Mouse (Mus musculus) thymus, postnatal 14 days (tissue): ENCODE data around the gene Pard3.

Experiments used
- DNase-seq: peaks from one replicate; pipeline ENCODE4 v3.0.0; 2021

Pard3 gene

GRCm38 (mm10) chr8:127570527-127570926, 506.8 kb downstream of the Pard3 start:
- no peak for DNase-seq

GRCm38 (mm10) chr8:127572493-127572892, 508.8 kb downstream of the Pard3 start:
- DNase-seq = no peak

GRCm38 (mm10) chr8:127576657-127577056, 513.0 kb downstream of the Pard3 start:
- no peak for DNase-seq

- no peak for DNase-seq
These were observed 514.0 kb downstream of the Pard3 start for GRCm38 (mm10) chr8:127577656-127578055.

DNA sequence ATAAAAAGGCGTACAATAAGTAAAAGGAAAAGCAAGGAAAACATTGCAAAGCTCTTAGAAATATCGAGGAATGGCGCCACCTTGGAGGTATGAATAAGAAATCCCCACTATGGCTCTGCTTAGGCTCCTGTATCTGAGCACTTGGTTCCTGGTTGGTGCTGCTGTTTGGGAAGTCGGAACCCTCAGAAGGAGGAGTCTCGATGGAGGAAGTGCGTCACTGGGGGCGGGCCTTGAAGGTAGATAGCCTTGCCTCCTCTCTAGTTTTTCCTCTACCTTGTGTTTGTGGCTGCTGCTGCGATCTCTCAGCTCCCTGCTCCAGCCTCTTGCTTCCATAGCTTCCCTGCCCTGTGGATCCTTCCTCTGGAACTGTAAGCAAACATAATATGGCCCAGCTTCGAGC, 515.7 kb downstream of the Pard3 start:
- no peak for DNase-seq

- DNase-seq = no peak
These were observed 519.7 kb downstream of the Pard3 start for GRCm38 (mm10) chr8:127583429-127583828.

DNA sequence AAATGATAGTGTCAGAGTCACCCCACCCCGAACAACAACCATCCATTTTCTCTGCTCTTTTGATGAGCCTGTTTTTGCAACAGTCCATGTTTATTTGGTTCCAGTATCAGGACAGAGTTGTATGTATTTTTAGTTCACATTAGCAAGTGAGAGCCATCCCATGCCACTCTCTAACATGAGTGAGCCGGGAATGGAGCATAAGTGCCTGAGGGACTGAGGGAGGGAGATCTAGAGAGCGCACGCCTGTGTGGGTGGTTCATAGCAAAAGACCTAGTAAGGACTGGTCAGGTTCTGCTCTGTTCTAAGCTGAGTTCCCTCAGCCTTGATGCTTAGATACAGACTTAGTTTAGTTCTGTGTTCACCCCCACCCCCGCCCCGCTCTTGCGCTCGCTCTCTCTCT, 521.9 kb downstream of the Pard3 start:
- no peak for DNase-seq

DNA sequence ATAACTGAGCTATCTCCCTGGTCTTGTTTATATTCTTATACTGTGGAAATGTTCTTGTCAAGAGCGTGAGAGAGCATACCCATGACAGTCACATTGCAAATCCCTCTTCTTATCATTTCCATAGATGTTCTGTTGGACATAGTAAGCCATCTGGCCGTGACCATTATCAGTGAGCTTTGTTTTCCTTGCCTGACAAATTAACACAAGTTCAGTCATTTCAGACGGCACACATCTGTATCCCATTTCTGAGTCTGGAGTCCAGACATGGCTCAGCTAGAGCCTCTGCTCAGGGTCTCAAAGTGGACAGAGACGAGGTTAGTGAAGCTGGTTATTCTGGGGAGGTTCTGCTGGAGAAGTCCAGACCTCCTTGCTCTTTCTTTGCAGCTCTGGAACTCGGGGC, 523.0 kb downstream of the Pard3 start:
- DNase-seq = no peak

GRCm38 (mm10) chr8:127588313-127588712, 524.6 kb downstream of the Pard3 start:
- peak; percentile 77 for DNase-seq

GRCm38 (mm10) chr8:127589291-127589690, 525.6 kb downstream of the Pard3 start:
- peak; percentile 79 for DNase-seq

- no peak for DNase-seq
These were observed 527.0 kb downstream of the Pard3 start for GRCm38 (mm10) chr8:127590674-127591186.

DNA sequence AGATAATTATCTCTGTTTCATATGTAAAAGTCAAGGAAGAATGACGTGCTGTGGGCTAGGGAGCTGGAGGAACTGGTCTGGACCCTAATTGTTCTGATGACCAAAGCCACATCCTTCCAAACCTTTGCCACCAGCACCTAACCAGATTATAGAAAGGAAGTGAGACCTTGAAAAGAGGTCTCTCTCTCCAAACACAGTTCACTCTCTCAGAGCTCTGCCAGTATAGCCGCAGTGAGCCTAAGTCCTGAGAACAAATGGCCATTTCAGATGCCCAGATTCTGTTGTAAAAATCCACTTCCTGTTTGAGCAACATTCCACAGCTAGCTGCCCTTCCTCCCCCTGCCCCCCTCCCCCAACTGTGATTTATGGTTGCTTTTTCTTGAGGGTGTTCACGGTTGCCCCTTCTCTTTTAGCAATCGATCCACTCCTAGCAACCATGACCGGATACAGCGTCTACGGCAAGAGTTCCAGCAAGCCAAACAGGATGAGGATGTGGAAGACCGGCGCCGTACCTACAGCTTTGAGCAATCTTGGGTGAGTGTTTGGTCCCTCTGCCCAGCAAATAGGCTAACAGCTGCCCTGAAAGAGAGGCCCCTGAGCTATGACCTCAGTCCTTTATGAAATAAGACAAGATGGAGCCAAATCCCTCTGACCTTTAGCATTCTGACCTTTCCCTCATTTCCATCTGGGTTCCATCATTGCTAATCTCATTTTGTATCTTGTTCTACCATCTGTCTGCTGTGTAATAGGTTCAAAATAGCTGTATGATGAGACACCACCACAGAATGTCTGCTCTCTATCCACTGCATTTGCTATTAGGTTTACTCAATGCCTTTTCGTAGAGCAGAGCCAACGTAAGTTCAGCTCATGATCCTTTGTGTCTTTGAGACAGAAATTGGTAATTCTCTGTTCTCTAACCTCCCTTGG, 529.2 kb downstream of the Pard3 start:
- no peak for DNase-seq

- no peak for DNase-seq
These were observed 536.9 kb downstream of the Pard3 start for GRCm38 (mm10) chr8:127600641-127601040.

- DNase-seq = no peak
These were observed 539.4 kb downstream of the Pard3 start for GRCm38 (mm10) chr8:127603062-127603461.

DNA sequence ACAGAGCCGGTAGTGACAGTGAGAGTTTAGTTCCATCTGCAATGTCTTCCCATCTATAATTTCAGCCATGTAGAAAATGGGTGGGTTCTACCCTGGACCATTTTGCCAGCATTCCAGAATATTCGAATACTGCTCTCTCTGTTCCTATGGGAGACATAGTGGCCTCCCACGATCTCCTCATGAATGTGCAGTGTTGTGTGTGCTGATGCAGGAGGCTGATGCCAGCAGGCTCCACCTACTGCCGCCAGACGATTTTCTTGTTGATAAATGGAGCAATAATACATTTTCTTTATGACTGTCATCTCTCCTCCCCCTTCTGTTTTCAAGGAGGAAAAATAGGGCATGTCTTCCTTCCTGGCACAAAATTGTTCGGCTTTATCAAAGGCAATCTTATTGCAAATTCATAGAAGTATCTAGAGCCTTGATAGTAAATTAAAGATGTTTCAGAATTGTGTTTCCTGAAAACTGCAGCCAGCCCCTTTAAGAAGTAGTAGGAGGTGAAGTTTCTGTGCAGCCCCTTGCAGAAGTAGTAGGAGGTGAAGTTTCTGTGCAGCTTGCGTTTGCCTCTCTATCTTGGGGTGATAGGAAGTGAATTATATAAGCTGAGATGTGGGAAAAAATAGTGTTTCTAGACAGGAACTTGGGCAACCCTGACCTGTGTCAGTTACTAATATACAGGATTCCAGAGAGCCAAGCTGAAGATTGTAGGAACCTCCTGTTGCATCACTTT, 545.0 kb downstream of the Pard3 start:
- no peak for DNase-seq

GRCm38 (mm10) chr8:127609316-127609715, 545.6 kb downstream of the Pard3 start:
- DNase-seq = no peak

DNA sequence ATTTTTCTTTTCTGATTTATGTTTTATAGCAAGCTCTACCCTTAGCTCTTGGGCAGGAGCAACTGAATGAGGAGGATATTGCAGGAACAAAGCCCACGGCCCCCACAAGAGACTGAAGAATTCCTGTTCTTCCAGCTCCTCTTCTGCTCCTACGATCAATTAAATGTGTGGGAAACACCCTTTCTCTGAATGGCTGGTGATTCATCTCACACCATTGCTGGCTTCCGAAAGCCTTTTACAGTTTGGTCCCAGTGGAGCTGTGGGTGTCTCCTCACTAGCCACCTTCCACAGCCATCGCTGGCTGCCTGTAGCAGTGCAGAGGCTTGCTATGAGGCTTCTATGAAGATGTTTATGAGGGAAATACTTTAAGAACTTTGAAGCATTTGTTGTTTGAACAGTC, 550.5 kb downstream of the Pard3 start:
- no peak for DNase-seq

DNA sequence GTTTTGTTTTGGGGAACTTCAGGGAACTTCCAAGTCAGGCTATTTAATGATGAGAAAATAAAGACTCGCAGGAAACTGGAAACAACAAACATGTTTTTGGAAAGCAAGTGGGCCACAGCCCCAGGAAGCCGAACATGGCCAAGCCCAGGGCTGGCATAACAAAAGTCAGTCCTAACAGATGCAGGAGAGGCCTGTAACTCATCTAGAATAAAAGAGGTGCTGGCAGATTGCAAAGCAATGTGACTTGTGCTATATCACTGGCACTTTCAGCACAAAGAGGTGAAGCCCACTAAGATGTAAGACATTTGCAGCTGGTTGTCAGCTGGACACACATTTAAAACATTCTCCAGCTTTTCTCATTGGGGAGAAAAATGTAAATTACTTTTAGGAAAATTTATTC, 553.0 kb downstream of the Pard3 start:
- no peak for DNase-seq

DNA sequence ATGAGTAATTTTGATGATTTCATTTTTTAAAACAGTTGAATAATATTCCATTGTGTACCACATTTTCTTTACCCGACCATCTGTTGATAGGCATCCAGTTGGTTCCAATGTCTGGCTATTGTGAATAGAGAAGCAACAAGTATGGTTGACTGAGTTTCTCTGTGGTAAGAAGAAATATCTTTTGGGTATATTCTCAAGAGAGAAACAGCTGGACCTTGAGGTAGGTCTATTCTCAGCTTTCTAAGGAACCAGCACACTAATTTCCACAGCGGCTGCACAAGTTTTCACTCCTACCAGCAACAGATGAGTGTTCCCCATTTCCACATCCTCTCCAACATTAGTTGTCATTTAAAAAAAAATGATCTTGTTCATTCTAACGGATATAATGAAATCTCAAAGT, 558.4 kb downstream of the Pard3 start:
- DNase-seq = no peak

DNA sequence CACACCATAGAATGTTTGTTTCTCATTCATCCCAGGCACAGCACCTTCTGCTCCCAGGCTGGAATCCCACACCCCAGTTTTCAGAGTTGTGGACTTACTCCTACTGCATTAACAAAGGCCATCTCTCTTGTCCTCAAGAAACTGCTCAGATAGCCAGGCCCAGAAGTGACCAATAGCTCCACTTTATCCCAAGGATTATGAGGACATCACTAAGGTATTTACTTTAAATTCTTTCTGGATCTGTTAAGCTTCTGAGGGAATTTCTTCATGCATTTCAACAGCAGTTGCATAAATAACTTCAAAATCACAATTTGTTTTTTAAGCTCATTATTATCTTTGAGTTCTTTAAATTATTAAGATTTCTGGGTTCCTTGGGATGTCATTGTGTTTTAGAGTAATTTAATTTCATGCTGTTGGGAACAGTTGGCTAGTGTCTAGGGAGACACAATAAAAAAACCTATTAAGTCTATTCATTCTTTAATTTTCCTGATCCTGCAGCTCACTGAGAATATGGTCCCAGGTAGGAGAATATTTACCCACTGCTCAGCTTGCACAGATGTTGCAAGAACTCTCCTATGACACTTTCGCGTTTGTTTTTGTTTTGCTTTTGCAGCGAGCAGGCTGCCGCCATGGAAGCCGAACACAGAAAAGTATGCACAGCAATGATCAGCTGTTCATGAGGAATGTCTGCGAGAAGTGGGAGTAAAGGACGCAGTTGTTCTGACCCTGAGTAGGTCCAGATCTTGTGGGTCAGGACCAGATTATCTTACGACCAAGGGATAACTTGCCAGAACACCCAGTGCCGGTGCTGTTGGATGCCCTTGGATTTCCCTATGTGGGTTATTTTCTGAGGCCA, 574.8 kb downstream of the Pard3 start:
- DNase-seq = no peak

DNA sequence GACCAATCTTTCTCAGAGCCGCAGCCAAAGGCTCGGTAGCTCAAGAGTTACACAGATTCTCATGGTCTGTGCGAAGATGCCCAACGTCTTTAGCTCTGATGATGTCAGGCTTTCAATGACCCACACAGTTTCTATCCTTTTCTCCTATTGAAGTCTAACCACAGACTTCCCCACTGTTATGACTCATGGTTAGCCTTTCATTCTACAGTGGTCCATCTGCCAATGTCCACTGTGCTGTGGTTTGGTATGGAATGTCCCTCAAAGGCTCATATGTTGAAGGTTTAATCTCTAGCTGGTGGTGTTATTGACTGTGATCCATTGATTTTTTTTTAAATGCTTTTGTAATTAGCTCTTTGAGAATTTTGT, 575.4 kb downstream of the Pard3 start:
- DNase-seq = no peak

GRCm38 (mm10) chr8:127655559-127655958, 591.9 kb downstream of the Pard3 start:
- no peak for DNase-seq
